Mouse (Mus musculus) lung, adult 2 months (tissue): ENCODE measurements around the gene Bak1.

Source experiments
- CTCF ChIP-seq: fragments of 200-500 bp; IDR thresholded peaks from 2 replicates; pipeline ENCODE4 v1.5.1; 2011; ENCODE audit warnings: mild to moderate bottlenecking, low read length, control low read depth; ENCODE audit not compliant: insufficient read depth
- POLR2A ChIP-seq: fragments of 200-500 bp; IDR thresholded peaks from 2 replicates; pipeline ENCODE4 v1.6.1; 2011; ENCODE audit warnings: low read depth, mild to moderate bottlenecking, control low read depth, low read length, borderline replicate concordance; ENCODE audit errors: extremely low read depth

DNA sequence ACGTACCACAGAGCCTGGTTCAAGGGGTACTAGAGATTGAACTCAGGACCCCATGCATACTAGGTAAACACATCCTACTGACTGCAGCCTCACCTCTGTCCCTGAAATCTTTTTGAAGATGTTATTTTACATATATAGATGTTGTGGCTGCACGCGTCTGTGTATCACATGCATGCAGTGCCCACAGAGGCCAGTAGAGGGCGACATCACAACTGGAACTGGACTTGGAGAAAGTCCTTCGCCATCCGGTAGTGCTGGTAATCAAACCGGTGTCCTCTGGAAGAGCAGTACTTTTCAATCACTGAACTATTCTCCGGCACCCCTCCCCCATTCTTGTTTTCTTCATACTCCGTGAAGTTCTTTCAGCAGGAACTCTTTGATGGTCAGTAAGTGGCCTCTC, 24.4 kb downstream of the Bak1 start:
- TF ChIP-seq POLR2A (no peak), CTCF (peak; percentile 84)
